Mouse (Mus musculus): ENCODE measurements around the gene Slit3.

The Slit3 gene

DNA sequence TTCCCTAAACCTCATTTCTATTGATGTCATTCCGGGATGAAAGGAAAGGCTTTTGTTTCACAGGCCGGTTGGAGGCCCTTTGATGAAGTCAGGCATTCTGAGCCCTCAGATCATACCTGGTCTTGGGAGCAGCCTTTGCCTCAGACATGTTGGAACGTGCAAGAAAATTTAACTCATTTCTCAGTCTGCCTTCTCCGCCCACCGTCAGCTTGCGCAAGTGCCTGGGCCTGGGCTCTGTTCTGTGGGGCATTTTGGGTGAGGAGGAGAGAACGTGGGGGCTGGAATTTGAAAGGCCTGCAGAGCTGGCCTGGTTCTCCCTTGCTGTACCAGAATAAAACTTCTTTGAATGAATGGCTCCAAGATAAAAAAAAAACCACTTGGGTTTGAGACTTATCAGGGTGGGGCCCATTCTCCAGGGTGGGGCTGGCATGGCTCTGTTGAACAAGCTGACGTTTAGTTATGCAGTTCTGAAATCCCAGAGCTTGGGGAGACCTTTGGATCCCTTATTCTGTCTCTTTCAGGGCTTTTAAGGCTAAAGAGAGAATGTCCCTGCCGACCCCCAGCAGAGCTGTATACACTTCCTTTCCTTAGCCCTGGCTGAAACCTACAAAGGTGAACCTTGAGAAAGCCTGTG, 294.9 kb downstream of the Slit3 start:
- DNase-seq, result no peak

DNA sequence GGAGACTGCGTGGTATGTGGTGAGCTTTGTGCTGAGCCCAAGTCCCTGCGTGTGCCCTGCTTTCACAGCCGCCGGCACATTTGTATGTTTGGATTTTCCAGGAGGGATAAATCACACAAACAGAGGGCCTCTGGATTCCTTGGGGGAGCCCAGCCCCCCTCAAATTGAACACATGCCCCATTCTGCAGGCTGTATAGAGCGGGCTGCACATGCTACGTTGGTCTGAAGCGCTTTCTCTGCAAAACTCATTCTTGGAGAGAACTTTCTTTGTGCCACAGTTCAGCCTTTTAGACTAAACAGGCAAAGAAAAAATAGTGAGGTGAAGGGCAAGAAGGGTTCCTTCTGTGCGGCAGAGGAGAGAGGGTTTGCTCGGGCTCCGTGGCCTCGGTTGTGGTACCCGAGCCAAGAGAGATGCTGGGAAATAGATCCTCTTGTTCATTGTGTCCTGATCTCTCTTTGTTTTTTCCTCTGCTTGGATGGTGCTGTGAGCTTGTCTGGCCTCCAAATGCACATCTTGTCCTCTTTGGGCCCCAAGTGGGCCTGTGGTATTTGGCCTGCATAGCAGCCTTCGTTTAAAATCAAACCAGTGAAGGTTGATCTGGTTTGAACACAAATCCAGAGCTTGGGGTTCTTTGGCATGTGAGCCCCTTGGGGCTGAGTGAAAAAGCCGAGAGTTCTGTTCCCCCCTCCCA, 295.5 kb downstream of the Slit3 start:
- no peak for DNase-seq

DNA sequence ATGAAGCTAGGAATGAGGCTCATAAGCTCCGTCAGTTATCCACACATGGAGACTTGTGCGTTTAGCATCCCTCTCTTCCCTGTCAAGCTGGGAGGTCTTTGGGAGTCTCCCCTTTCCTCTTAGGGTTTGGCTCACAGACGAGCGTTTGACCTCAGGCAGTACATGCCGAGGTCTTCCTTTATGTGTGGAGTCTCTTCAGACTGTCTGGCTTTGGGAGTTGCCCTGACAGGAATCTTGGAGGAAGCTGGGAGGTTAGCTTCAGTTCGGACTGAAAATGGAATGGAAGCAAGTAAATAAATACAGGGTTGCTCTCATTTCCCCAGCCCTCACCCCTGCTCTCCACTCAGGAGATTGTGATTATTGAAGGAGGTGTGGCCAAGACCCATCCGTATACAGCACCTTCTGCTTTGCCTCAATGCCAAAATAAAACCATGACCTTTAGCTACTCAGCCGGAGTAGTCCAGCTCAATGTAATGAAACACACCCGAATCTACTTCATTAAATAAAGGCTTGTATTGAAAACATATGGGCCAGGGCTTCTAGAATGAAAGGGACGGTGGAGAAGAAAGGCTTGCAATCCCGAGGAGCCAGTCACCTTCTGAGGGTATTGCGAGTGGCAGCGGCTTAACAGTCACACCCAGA, 297.0 kb downstream of the Slit3 start:
- no peak for DNase-seq

DNA sequence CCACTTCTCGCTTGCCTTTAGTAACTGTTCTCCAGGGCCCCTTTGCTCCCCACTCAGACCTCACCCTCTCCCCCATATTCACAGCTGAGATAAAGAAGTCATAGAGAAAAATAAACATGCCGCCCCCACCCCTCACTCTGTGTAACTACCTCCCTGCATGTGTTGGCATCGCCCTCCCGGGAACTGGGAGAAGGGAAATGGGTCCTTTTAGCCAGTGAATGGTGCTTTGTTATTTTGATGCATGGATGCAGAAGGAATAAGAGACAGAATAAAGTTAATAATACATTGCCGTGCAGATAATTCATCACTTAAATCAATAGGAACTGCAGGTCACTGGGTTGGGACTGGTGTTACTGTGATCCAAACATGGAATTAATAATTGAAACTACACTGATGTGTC, 298.0 kb downstream of the Slit3 start:
- no peak for DNase-seq

DNA sequence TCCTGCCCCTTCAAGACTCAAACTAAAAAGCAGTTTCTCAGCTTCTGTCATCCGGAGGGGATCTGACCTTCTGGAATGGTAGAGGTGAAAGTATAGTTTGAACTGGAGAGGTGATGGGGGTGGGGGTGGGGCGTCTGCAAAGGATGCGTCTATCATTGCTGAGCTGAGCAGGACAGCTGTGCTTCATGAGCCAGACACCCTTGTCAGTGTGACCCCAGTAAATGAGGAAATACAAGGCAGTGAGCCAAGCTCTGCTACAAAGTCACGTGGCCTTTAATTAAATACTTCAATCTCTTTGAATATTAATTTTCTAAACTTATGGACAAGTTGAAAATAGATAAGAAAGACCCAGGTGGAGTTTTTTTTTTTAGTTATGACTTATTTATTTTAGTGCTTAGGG, 300.7 kb downstream of the Slit3 start:
- DNase-seq, result no peak

DNA sequence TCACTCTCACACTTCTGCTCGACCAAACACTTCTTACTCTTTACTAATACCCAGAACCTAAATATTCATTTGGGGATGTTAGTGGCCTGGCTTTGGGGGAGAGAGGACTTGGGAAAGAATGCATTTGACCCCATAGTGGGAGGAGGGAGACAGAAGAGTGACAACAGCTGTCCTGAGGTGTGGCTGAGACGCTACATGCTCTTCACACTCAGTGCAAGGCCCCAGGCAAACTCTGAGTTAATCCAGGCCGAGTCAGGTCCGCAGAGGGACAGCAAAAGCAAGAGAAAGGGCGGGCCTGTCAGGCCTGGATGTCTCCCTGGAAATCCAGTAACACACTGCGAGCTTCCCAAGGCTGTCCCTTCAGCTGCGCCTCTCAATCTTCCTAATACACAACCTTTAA, 307.0 kb downstream of the Slit3 start:
- DNase-seq, result no peak

DNA sequence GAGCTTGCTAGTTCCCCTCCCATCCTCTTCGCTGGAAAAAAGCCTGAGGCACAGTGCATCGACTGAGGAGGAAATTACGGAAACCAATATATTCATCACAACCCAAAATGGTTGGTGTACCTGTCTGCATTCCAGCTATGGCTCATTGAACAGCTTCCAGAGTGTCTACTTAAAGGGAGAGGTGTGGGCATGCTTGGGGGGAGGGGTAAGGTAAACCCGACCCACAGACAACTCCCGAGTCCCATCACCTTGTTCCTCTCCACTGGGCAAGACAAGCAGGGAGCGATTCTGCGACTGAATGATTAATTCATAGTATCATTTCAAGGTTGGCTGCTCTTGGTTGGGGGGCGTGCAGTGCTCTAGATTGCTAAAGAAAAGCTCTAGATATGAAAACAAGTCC, 310.1 kb downstream of the Slit3 start:
- no peak for DNase-seq

DNA sequence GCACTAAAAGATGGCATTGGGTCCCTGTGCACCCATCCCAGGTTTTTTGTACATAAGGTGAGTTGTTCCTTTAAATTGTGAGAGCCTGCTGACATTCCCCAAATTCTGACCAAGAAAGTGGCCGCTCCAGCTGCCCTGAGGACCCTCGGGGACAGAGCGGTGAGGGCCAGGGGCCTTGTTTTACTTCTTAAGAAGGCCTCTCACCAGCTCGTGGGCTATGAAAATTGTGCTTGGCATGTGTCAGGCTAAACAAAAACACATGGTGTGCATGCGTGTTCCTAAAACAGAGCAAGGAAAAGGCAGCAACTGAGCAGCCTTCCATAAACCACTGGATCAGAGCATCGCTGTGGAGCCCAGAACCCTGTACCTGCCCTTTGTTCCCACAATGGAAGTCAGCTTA, 316.5 kb downstream of the Slit3 start:
- no peak for DNase-seq

DNA sequence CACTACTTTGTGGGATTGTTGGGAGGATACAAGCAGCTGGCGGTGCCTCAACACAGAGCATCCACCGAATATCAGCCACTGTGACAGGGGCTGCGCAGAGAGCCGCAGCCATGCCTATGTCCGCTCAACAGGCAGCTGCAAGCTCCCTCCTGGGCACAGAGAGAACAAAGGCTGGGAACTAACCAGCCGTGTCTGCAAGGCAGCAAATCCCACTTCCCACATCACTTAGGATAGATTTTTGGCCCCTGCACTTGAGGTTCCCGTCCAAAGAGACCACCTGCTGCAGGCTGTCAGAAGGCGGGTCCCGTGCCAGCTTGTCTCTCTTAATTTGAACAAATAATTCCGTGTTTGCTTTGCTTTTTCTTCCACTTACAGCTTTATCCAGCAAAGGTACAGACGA, 319.2 kb downstream of the Slit3 start:
- no peak for DNase-seq

DNA sequence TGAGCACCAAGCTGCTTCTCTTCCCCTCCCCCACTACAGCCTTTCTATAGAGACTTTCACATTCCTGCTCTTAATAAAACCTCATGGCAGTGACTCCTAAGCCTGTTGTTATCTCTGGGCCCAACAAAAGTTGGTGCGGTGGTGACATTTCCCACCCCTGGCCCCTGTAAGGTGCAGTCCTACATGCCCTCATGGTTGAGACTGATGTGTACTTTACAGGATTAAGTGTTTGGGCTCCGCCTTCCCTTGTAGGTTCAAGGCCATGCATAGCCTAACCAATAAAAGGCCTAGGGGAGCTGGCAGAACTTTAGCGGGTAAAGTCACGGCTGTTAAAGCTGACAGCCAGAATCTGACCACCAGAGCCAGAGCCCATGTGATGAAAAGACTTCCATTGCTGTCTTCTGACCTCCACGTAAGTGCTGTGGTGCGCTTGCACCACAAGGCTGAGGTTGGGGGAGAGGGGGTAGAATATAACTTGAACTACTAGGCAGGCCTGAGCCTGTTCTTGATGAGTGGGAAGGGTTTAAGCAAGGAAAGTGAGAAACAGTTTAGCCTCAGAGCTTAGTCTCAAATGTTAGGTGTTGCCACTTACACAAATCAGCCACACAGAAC, 323.6 kb downstream of the Slit3 start:
- DNase-seq, result no peak

DNA sequence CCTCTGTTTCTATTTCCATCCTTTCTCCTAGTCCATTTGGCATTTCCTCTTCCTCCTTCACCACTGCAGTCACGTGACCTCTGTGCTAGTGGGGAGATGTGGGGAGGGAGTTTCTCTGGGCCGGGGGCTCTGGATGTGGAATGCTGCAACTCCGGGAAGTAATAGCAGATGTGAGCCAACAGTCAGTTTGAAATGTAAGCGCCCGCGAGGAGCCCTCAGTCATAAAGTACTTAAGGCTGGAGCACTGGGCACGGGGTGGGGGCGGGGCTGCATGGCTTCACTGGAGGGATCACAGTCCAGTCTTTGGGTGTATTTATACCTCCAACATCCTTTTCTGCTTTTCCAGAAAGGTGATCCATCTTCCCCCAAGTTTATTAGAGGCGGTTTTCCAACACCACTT, 326.9 kb downstream of the Slit3 start:
- peak; percentile 52 for DNase-seq

DNA sequence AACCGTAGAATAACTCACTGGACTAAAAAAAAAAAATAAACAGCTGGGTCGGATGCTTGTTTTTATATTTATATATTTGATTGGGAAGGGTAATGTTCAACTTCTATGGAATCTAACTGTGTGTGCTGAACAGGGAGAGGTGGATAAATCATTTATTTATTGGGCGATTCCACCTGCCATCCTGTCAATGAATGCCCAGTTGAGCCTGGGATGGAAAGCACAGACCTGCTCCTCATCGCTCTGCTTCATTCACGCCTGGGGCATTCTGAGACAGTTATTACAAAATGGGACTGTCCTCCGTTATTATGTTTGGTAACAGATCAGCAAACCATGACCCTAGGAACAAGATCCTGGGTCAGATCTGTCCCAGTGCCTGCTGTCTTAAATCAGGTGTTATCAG, 328.2 kb downstream of the Slit3 start:
- DNase-seq, result peak; percentile 34

DNA sequence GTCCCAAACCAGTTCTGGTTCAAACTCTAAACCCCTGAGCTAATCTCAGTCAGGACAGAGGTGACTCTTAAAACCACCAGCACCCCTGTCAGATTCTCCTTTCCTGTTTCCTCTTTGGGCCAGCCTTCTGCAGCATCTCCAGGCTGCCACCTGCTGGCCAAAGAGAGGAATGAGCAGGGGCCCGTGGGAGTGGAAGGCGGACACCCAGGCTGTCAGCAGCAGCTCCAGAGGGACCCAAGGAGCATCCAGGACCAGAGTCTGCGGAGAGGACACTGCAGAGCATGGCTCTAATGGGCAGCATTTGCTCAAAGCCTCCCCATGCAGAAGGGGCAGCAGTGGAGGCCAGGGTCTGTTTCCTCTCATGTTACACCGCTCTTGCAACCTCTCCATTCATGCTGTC, 330.6 kb downstream of the Slit3 start:
- peak; percentile 86 for DNase-seq

DNA sequence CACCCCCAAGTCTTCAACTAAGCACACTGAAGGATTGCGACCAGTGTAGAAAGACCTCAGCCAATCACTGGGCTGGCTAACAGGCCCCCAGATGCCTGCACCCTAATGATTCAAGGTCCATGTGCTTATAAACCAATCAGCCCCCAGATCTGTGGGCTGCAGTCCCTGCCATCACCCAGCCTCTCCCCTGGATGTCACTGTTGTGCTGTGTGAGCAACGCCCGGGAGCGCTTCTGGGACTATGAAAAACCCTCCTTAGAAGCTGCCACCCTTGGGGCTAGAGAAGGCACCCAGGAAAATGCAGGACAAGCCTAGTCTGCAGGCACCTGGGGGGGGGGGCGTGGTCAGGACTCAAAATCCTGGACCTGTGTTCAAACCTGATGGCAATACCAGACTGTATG, 331.4 kb downstream of the Slit3 start:
- peak; percentile 62 for DNase-seq

DNA sequence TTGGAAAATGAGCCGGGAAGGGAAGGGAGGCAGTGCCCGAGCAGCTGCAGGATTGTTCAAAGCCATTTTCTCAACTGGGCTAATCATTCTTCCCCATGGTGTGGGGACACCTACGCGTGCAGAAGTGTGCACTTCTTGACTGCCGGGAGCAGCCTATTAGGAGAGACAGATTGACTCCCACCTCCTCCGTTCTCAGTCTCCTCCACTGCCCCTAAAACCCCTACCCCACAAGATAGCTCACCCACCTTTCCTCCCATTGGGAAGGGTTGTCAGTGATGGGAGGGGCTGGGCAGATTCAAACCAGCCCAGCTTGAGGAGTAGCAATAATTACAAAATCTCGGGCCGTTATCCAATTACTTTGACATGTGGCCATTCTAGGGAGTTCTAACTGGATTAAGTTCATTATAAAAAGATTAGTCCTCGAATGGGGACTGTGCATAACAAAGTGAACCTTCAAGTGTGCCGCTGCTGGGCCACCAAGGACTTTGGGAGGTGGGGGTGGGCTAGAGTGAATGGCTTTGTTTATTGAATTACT, 333.2 kb downstream of the Slit3 start:
- DNase-seq, result no peak

DNA sequence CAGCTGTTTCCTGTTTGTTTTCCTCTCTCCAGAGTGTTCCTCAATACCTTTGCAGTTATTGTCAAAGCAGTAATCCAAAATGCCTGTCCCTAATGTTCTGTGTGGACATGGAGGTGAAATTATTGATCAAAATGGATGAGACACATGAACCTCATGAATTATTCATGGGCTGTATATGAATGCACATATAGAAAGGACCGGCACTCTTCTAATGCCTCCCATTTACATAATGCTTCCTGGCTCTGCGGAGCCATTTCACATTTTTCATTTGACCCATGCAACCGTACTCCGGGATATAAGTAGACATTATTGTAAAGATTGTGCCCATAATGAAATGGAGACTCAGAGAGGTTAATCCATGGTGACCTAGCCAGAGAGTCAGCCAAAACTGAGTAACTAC, 333.8 kb downstream of the Slit3 start:
- DNase-seq, result no peak

DNA sequence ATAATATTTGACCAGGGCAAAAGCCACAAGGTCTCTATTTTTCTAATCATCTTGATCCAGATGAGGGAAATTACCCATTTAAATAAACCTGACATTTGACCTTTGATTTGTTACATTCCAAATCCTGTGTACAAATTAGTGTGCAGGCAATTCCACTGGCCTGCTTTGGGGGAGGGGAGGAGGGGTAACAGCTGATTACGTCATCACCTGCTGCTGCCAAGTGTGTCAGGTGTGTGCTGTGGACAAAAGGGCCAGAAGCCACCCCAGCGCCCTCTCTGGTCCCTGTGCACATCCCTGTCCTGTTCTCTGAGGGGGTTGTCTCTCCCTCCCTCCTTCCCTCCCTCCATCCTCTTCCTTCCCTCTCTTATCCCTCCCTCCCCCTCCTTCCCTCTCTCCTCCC, 337.0 kb downstream of the Slit3 start:
- no peak for DNase-seq

DNA sequence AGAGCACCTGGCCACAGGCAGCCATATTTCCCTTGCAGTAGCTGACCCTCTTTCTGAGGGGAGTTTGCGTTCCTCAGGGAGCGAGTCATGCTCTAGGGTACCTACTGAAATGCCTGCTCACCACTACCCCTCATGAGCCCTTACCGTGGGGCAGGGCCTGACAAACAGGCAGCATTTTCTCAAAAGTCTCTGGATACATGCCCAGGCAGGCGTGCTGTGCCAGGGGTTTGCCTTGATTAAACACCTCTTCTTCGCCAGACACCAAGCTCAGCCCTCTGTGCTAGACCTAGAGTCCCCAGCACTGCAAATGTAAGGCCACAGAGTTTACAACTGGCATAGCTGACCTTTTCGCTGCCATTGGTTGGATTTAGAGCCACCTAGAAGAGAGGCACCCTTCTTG, 345.7 kb downstream of the Slit3 start:
- DNase-seq, result no peak

DNA sequence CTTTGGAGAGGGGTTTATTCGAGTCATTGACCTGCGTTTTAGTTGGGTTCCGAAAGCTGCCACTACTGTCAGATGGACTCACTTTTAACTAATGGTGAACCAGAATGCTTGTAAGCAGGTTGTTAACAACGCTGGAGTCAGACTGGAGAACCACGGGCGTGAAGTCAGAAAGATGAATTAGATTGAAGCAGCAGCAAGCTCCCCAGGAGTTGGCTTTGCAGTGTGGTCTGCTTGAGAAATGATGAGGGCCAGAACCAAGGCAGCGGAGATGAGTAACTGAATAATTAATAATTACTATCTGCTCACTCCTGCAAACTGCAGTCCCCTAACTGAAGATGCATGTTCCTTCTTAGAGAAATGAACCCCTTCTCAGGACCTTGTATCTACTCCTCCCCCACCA, 347.8 kb downstream of the Slit3 start:
- DNase-seq, result no peak

DNA sequence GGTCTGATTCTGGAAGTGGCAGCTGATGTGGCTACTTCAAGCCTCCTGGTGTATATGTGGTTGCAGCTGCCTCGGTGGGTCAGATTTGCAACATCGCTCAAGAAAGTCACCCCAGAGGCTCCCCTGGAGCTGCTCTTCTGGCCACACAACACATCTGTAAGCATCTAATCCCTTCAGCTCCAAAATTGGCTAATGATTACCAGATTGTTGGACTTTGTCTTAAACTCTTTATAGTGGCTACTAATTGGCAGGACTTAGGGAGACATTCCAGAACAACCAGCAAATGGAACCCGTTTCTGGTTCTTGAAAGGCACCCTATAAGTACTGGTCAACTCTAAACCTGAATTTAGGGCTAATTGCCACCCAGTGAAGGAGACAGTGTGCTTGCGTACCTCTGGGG, 348.9 kb downstream of the Slit3 start:
- DNase-seq, result no peak

DNA sequence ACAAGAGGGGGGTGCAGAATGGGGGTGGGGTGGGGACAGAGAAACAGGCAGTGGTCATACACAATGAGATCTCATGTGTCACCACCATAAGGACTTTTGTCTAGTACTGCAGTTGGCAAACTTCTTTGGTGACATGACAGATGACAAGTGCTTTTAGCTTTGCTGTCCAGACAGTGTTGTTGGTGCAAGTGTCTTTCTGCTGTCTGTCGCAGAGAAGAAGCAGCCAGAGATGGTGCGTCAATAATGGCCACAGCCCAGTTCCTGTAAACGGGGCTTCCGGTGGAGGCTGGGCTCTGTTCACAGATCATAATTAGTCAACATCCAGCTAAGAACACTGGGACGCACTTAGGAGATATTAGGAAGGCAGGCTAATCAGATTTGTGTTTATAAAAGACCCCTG, 349.8 kb downstream of the Slit3 start:
- no peak for DNase-seq

DNA sequence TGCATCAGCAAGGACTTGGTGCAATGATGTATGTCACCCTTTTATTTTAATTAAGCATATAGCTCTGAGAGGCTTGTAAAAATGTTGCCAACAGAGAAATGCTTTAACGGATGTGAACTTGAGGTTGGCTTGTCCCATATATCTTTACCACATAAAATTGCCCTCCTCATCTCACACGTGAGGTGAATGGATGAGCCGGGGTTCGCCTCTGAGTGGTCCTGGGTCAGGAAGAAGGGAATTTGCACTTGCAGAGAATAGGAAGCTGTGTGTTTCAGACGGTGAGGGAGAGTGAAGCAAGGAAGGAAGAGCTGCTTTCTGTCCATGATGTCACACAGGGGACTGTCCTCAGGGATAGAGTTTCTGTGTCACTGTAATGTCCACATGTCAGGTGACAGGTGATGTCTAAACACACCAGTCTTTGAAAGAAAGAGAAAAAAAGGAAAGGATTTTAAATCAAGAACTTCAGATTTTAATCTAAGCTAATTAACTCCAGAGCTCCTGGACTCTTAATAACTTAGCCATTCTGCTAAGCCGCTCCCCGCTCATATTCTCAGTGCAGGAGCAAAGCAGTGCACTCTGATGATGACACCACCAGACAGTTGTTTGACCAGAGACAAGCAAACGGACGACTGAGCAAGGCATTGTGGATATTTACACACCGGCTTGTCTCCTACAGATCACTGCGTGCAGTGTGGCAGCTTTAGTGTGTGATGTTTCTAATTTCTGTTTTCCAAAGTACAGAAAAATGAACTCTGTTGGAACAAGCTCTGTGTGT, 352.0 kb downstream of the Slit3 start:
- no peak for DNase-seq

DNA sequence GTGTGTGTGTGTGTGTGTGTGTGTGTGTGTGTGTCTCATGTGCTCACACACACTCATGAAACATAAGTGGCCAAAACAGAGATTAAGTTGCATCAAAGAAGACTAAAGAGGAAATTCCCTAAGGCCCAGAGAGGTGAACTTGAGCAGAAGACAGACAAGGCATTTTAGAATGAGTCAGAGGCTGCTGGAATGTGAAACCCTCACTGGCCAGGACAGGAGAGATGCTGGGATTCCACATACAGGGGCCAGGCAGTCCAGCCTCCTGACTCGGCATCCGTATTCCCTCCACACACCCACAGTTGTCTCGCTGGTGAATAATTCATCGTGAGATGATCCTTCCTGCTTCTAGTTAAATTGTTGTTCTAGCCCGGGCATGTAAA, 352.6 kb downstream of the Slit3 start:
- no peak for DNase-seq

All from kidney, postnatal 10 days (tissue).